Mouse (Mus musculus) megakaryocyte-erythroid progenitor cell, adult 5-6 weeks (primary cell): ENCODE measurements at regions not wholly inside any gene's neighbourhood (a gene's known extent, or its start where the extent isn't known, plus 50 kb on each side); places are given as distances from the start of the nearest gene placed in this dataset.

ENCODE experiments used
- ATAC-seq: replicated peaks from 2 replicates; pipeline ENCODE4 v1.8.0; 2016; ENCODE audit warnings: mild to moderate bottlenecking, inconsistent platforms; ENCODE audit not compliant: severe bottlenecking, poor library complexity, low FRiP score, low TSS enrichment

DNA sequence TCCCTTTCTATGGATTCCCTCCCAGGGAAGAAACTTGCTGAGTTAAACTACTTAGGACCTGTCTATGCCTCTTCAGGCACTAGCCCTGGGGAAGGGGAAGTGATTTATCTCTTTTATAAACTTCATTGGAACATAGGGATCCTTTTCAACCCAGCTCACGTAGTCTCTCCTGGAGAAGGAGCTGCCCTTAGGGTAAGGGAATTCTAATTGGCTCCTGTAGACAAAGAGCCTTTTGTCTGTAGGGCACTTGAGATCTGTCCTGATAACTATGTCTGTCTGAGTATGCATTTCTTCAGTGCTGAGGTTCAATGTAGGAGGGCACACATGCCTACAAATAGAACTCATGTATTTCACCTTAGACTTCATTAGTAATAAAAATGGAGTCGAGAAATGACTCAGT, 413.9 kb upstream of the Large1 start:
- ATAC-seq, result no peak

GRCm38 (mm10) chr8:73758771-73759170, 405.4 kb upstream of the Large1 start:
- ATAC-seq, result no peak

DNA sequence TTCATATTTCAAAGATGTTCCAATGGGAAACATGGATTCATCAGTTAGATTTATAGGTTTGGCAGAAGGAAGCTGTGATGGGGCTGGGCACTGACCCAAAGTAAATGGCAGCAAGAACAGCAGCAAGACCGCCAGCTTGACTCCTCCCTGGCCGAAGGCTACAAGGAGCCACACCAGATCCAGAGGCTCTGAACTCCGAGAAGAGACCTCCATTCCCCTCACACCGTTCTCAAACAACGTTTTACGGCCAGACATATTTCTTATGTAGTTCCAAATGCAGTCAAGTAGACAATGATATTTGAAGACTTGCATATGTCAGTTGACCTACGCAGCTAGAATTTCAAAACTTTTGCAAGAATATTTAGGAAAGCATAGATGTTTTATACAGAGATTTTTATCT, 397.2 kb upstream of the Large1 start:
- 0 out of 2 replicates have a peak, but pooled peaks have one; percentile 57 for ATAC-seq

DNA sequence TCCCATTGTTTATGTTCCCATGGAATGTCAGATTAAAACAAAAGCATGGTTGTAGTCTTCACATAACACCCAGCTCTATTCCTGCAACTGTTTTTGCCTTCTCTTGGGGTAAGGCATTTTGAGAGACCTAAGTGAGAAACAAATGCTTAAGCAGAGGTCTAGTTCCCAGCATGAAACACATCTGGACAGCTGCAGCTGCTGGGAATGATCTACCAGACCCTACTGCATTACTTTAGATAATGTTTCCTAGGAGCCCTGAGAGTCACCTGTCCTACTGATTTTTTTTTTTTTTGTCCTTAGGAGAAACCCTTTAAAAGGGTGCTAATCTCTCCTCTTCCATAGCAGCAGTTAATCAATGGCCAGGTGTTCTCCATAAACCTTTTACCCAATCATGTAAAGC, 353.5 kb upstream of the Large1 start:
- ATAC-seq, result no peak
